Mouse (Mus musculus) thymus, adult 2 months (tissue): ENCODE measurements around the gene Slc39a1. TPM values are rescaled to one million over a fixed set of nuclear protein-coding genes. Genes with fewer than 3 reads are reported as not detected.
"Not testable (repeated sequence)": the region's sequence is repeated elsewhere in the genome, so short reads cannot be mapped to it uniquely, and the experiment has no call there.

Source experiments
- DNase-seq: peaks from one replicate; pipeline ENCODE4 v3.0.0; 2021
- H3K27ac ChIP-seq: fragments of 200-500 bp; 2 replicates; pipeline ENCODE4 v1.5.1; 2012; ENCODE audit warnings: low read length, control low read depth; ENCODE audit not compliant: control insufficient read depth, insufficient read depth
- H3K27me3 ChIP-seq: fragments of 200-500 bp; 2 replicates; pipeline ENCODE4 v1.6.1; 2012; ENCODE audit warnings: mild to moderate bottlenecking, low read length, moderate library complexity, mixed read lengths; ENCODE audit not compliant: control insufficient read depth, insufficient read depth
- H3K36me3 ChIP-seq: fragments of 200-500 bp; 2 replicates; pipeline ENCODE4 v1.6.1; 2012; ENCODE audit warnings: mild to moderate bottlenecking, low read length, moderate library complexity; ENCODE audit not compliant: control insufficient read depth, insufficient read depth
- H3K4me1 ChIP-seq: fragments of 200-500 bp; replicated peaks from 2 replicates; pipeline ENCODE4 v1.6.1; 2012; ENCODE audit warnings: low read length; ENCODE audit not compliant: control insufficient read depth, insufficient read depth
- H3K4me3 ChIP-seq: fragments of 200-500 bp; 2 replicates; pipeline ENCODE4 v1.5.1; 2012; ENCODE audit warnings: mild to moderate bottlenecking, low read length, control low read depth, moderate library complexity; ENCODE audit not compliant: control insufficient read depth, insufficient read depth
- CTCF ChIP-seq: fragments of 200-500 bp; IDR thresholded peaks from 2 replicates; pipeline ENCODE4 v1.5.1; 2012; ENCODE audit warnings: mild to moderate bottlenecking, control low read depth, low read length, moderate library complexity, borderline replicate concordance; ENCODE audit not compliant: control insufficient read depth, poor library complexity, insufficient read depth; ENCODE audit errors: extremely low read depth
- POLR2A ChIP-seq: fragments of 200-500 bp; IDR thresholded peaks from 2 replicates; pipeline ENCODE4 v1.6.1; 2012; ENCODE audit warnings: mild to moderate bottlenecking, low read length, control low read depth, moderate library complexity; ENCODE audit not compliant: control insufficient read depth, poor library complexity, insufficient read depth; ENCODE audit errors: extremely low read depth
- WGBS: fragments of 180-500 bp; shearing (Covaris S2); methylation state at CpG from one replicate; pipeline ENCODE4 v1.1.7; 2018; 5-methylcytosine and 5-hydroxymethylcytosine counted together
- polyA plus RNA-seq: library from polyadenylated mRNA; depleted of rRNA; stranded (reverse); fragments of >200 nt; gene quantifications from 2 replicates; pipeline ENCODE4 v1.2.3, GENCODE M21; 2012

The Slc39a1 gene
- polyA plus RNA-seq, 1 experiment, result 68.5 TPM

DNA sequence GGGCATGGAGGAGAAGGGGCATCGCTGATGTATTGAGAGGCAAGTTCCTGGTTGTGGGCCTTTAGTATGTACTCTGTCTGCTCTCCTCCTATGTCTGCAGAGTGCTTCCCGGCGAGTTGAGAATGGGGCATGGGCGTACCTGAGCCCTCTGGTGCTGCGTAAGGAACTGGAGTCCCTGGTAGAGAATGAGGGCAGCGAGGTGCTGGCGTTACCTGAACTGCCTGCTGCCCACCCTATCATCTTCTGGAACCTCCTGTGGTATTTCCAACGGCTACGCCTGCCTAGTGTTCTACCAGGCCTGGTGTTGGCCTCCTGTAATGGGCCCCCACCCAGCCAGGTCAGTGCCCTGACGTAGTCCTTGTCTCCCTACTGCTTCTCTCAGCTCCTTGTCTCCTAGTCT is 30.2 kb downstream of the Slc39a1 start:
- Histone ChIP-seq H3K4me1 (no peaks in the 10 kb centered on the region), H3K4me3 (no peak overlapping the region), H3K27ac (no peak overlapping the region), H3K36me3 (peaks cover 77% of the 10 kb centered on the region), H3K27me3 (no peaks in the 10 kb centered on the region)
- 96% methylated on average over 10 of the region's 10 CpGs for WGBS
- DNase-seq, result no peak
- TF ChIP-seq CTCF (no peak), POLR2A (no peak)

- H3K27me3 ChIP-seq, result no peaks in the 10 kb centered on the region
- no peak overlapping the region for H3K4me3 ChIP-seq
- TF ChIP-seq POLR2A (no peak), CTCF (no peak)
- H3K4me1 ChIP-seq, result no peaks in the 10 kb centered on the region
- 97% methylated on average over 9 of the region's 9 CpGs for WGBS
- peaks cover 67% of the 10 kb centered on the region for H3K36me3 ChIP-seq
- no peak overlapping the region for H3K27ac ChIP-seq
- DNase-seq, result no peak
Observed at GRCm38 (mm10) chr3:90279216-90279615, 31.2 kb downstream of the Slc39a1 start.

DNA sequence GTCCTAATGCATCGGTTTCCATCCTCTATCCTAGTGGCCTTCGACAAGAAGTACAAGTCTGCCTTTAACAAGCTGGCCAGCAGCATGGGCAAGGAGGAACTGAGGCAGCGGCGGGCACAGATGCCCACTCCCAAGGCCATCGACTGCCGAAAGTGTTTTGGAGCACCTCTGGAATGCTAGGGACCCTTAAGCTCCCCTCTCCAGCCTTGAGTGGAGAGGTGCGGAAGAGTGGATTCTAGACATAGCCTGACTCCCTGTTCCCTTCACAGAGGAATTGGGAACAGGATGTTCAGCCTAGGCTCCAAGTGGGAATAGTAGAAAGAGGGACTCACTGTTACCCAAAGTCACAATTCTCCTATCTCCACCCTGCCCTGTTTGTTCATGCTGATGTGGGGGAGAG is 31.8 kb downstream of the Slc39a1 start:
- 97% methylated on average over 7 of the region's 7 CpGs for WGBS
- Histone ChIP-seq H3K36me3 (peaks cover 61% of the 10 kb centered on the region), H3K4me3 (no peak overlapping the region), H3K27me3 (no peaks in the 10 kb centered on the region), H3K4me1 (no peaks in the 10 kb centered on the region), H3K27ac (no peak overlapping the region)
- DNase-seq, result no peak
- no peak for TF ChIP-seq POLR2A
- no peak for TF ChIP-seq CTCF

DNA sequence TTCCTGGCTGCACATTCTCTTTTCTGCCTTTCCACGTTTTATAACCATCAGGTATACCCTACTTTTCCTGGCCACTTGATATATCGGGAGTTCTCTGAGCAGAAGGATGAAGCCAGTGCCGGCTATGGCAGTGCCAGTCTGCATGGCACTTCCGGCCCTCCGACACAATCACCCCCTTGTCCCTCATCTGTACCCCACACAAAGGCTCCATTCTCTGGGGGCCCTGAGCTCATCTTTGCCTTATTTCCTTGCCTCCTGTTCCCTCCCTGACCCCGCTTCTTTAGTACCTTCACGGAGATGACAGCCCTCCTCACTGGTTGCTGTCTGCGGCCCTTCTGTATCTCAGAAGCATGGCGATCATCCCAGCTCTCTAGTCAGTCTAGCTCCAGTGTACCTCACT is 32.7 kb downstream of the Slc39a1 start:
- TF ChIP-seq CTCF (no peak), POLR2A (no peak)
- H3K27me3 ChIP-seq, result no peaks in the 10 kb centered on the region
- H3K27ac ChIP-seq, result no peak overlapping the region
- no peak overlapping the region for H3K4me3 ChIP-seq
- DNase-seq, result no peak
- WGBS, result 97% methylated on average over 9 of the region's 9 CpGs
- H3K4me1 ChIP-seq, result no peaks in the 10 kb centered on the region
- H3K36me3 ChIP-seq, result peaks cover 52% of the 10 kb centered on the region

- 95% methylated on average over 2 of the region's 2 CpGs for WGBS
- peaks cover 18% of the 10 kb centered on the region for H3K36me3 ChIP-seq
- no peak overlapping the region for H3K4me3 ChIP-seq
- no peaks in the 10 kb centered on the region for H3K4me1 ChIP-seq
- no peak for DNase-seq
- no peak overlapping the region for H3K27ac ChIP-seq
- no peaks in the 10 kb centered on the region for H3K27me3 ChIP-seq
- TF ChIP-seq POLR2A, result no peak
Observed at GRCm38 (mm10) chr3:90284150-90284549, 36.2 kb downstream of the Slc39a1 start.

DNA sequence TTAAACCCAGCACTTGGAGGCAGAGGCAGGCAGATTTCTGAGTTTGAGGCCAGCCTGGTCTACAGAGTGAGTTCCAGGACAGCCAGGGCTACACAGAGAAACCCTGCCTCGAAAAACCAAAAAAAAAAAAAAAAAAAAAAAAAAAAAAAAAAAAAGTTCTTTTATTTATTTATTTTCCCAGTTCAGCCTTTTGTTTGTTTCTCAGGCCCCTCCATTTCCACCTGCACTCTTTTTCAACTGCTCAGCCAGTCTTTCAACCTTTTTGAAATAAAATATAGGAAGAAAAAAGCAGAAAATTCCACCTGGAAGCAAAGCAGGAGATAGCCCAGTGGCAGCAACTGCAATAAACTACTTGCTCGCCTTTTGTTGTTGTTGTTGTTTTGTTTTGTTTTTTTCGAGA is 41.4 kb downstream of the Slc39a1 start:
- H3K4me1 ChIP-seq, H3K27me3 ChIP-seq, H3K36me3 ChIP-seq, DNase-seq, H3K4me3 ChIP-seq, H3K27ac ChIP-seq: not testable (repeated sequence)
- WGBS, result 69% methylated on average over 3 of the region's 3 CpGs

- H3K27ac ChIP-seq, result no peak overlapping the region
- TF ChIP-seq CTCF (no peak), POLR2A (no peak)
- DNase-seq, result no peak
- WGBS, result 92% methylated on average over 1 of the region's 1 CpGs
- peaks cover 2% of the 10 kb centered on the region; the same call in 1 of the 2 replicates for H3K4me1 ChIP-seq
- no peaks in the 10 kb centered on the region for H3K36me3 ChIP-seq
- H3K4me3 ChIP-seq, result no peak overlapping the region
- H3K27me3 ChIP-seq, result no peaks in the 10 kb centered on the region
Observed at GRCm38 (mm10) chr3:90290602-90291001, 42.6 kb downstream of the Slc39a1 start.
